Mouse (Mus musculus) left cerebral cortex, postnatal 14 days (tissue): ENCODE results near the gene Svs1. TPM values are rescaled to one million over a fixed set of nuclear protein-coding genes. Genes with fewer than 3 reads are reported as not detected.

Experiments
- DNase-seq, 2 experiments: peaks; one replicate each; pipeline ENCODE4 v3.0.0; 2021 to 2022; ENCODE audit warnings: low spot score in 2 of 2, mixed read lengths in 1 of 2
- intact Hi-C: fragments of 180-260 bp; cut with DNase I; formaldehyde crosslinking; loops from one replicate; pipeline ENCODE4 v1.15.1; 2025
- total RNA-seq, 2 experiments: library from RNA; stranded (reverse); gene quantifications; 2 replicates each; pipeline ENCODE4 v1.2.3; 2021

Svs1 gene
- total RNA-seq, 2 experiments from 2014 or later, result not detected

GRCm38 (mm10) chr6:49008420-49009160 is 21.9 kb downstream of the Svs1 start:
- intact Hi-C loops, result no loop called here
- no peak for DNase-seq

GRCm38 (mm10) chr6:49009161-49009555 is 22.5 kb downstream of the Svs1 start:
- intact Hi-C loops, result no loop called here
- no peak for DNase-seq

- no peak for DNase-seq
- intact Hi-C loops, result no loop called here
Measured at GRCm38 (mm10) chr6:49009665-49010064, 23.0 kb downstream of the Svs1 start.

- no peak for DNase-seq
- intact Hi-C loops, result no loop called here
Measured at GRCm38 (mm10) chr6:49011191-49011590, 24.5 kb downstream of the Svs1 start.

- intact Hi-C loops, result no loop called here
- DNase-seq, result no peak
Measured at GRCm38 (mm10) chr6:49013023-49013422, 26.4 kb downstream of the Svs1 start.

GRCm38 (mm10) chr6:49013458-49013857 is 26.8 kb downstream of the Svs1 start:
- intact Hi-C loops, result no loop called here
- DNase-seq, result no peak

GRCm38 (mm10) chr6:49017150-49017549 is 30.5 kb downstream of the Svs1 start:
- DNase-seq, result no peak
- intact Hi-C loops, result no loop called here

- intact Hi-C loops, result no loop called here
- DNase-seq, result no peak
Measured at GRCm38 (mm10) chr6:49019341-49019740, 32.7 kb downstream of the Svs1 start.

GRCm38 (mm10) chr6:49021141-49022012 is 34.7 kb downstream of the Svs1 start:
- intact Hi-C loops, result no loop called here
- peak; percentile 58 to 64 for DNase-seq

GRCm38 (mm10) chr6:49022384-49022783 is 35.7 kb downstream of the Svs1 start:
- intact Hi-C loops, result no loop called here

GRCm38 (mm10) chr6:49023315-49023714 is 36.7 kb downstream of the Svs1 start:
- intact Hi-C loops, result no loop called here
- DNase-seq, result no peak

More at GRCm38 (mm10) chr6:49022384-49022783, 35.7 kb downstream of the Svs1 start:
- DNase-seq, result no peak

GRCm38 (mm10) chr6:49025290-49025689 is 38.6 kb downstream of the Svs1 start:
- intact Hi-C loops, result no loop called here
- no peak for DNase-seq

GRCm38 (mm10) chr6:49026496-49026895 is 39.8 kb downstream of the Svs1 start:
- intact Hi-C loops, result no loop called here

GRCm38 (mm10) chr6:49028019-49028418 is 41.4 kb downstream of the Svs1 start:
- no peak for DNase-seq
- intact Hi-C loops, result no loop called here

More at GRCm38 (mm10) chr6:49026496-49026895, 39.8 kb downstream of the Svs1 start:
- DNase-seq, result no peak

GRCm38 (mm10) chr6:49028708-49029107 is 42.0 kb downstream of the Svs1 start:
- DNase-seq, result no peak
- intact Hi-C loops, result no loop called here

GRCm38 (mm10) chr6:49031230-49031629 is 44.6 kb downstream of the Svs1 start:
- intact Hi-C loops, result no loop called here
- DNase-seq, result no peak

- DNase-seq, result peak in 1 of 2 experiments; percentile 24
Measured at GRCm38 (mm10) chr6:49032783-49033182, 46.1 kb downstream of the Svs1 start.

GRCm38 (mm10) chr6:49036275-49037267 is 49.9 kb downstream of the Svs1 start, which contains the start of gene Gpnmb:
Gene Gpnmb (plus strand): TSS chr6:49036546.
- intact Hi-C loops, result no loop called here
- no peak for DNase-seq

More at GRCm38 (mm10) chr6:49032783-49033182, 46.1 kb downstream of the Svs1 start:
- intact Hi-C loops, result no loop called here

- intact Hi-C loops, result no loop called here
- no peak for DNase-seq
Measured at GRCm38 (mm10) chr6:49037268-49037662, 50.6 kb downstream of the Svs1 start.
